Mouse (Mus musculus): ENCODE measurements around the gene Psma3. TPM values are rescaled to one million over a fixed set of nuclear protein-coding genes. Genes with fewer than 3 reads are reported as not detected.

Gene Psma3
- polyA plus RNA-seq, 1 experiment from 2014 or later, result 550 TPM

GRCm38 (mm10) chr12:71030722-71031121 is 56.3 kb downstream of the Psma3 start:
- Histone ChIP-seq H3K9ac (replicated peaks) (no peak overlapping the region), H3K27ac (replicated peaks) (no peak overlapping the region), H3K36me3 (peaks cover 42% of the 10 kb centered on the region), H3K4me2 (replicated peaks) (no peak overlapping the region), H3K27me3 (no peaks in the 10 kb centered on the region), H3K4me1 (no peaks in the 10 kb centered on the region), H3K9me3 (no peaks in the 10 kb centered on the region), H3K4me3 (no peak overlapping the region)
- WGBS, result 93% methylated on average over 5 of the region's 5 CpGs
- no peak for ATAC-seq (replicated peaks)

- Histone ChIP-seq H3K9ac (replicated peaks) (no peak overlapping the region), H3K27me3 (no peaks in the 10 kb centered on the region), H3K4me2 (replicated peaks) (no peak overlapping the region), H3K4me1 (no peaks in the 10 kb centered on the region), H3K4me3 (no peak overlapping the region), H3K27ac (replicated peaks) (no peak overlapping the region), H3K9me3 (no peaks in the 10 kb centered on the region), H3K36me3 (peaks cover 44% of the 10 kb centered on the region)
- ATAC-seq (replicated peaks), result no peak
- WGBS, result 89% methylated on average over 4 of the region's 4 CpGs
Observed at GRCm38 (mm10) chr12:71035826-71036225, 61.4 kb downstream of the Psma3 start.

GRCm38 (mm10) chr12:71036729-71037404 is 62.4 kb downstream of the Psma3 start:
- Histone ChIP-seq H3K4me2 (replicated peaks) (no peak overlapping the region), H3K4me1 (no peaks in the 10 kb centered on the region), H3K27me3 (no peaks in the 10 kb centered on the region), H3K9ac (replicated peaks) (no peak overlapping the region), H3K4me3 (no peak overlapping the region), H3K27ac (replicated peaks) (no peak overlapping the region), H3K36me3 (peaks cover 49% of the 10 kb centered on the region), H3K9me3 (no peaks in the 10 kb centered on the region)
- no peak for ATAC-seq (replicated peaks)
- WGBS, result 94% methylated on average over 12 of the region's 12 CpGs

GRCm38 (mm10) chr12:71040462-71040861 is 66.0 kb downstream of the Psma3 start:
- no peak for ATAC-seq (replicated peaks)
- Histone ChIP-seq H3K4me1 (no peaks in the 10 kb centered on the region), H3K9me3 (no peaks in the 10 kb centered on the region), H3K27ac (replicated peaks) (no peak overlapping the region), H3K4me2 (replicated peaks) (no peak overlapping the region), H3K36me3 (peaks cover 44% of the 10 kb centered on the region), H3K9ac (replicated peaks) (no peak overlapping the region), H3K27me3 (no peaks in the 10 kb centered on the region), H3K4me3 (no peak overlapping the region)
- 93% methylated on average over 7 of the region's 7 CpGs for WGBS

- 100% methylated on average over 1 of the region's 1 CpGs for WGBS
- H3K4me2 ChIP-seq (replicated peaks), result no peak overlapping the region
- no peak overlapping the region for H3K4me3 ChIP-seq
- H3K36me3 ChIP-seq, result peaks cover 40% of the 10 kb centered on the region
- no peak overlapping the region for H3K9ac ChIP-seq (replicated peaks)
- H3K27me3 ChIP-seq, result no peaks in the 10 kb centered on the region
- no peak overlapping the region for H3K27ac ChIP-seq (replicated peaks)
- no peak for ATAC-seq (replicated peaks)
- H3K4me1 ChIP-seq, result peaks cover 5% of the 10 kb centered on the region
- no peaks in the 10 kb centered on the region for H3K9me3 ChIP-seq
Observed at GRCm38 (mm10) chr12:71042451-71042850, 68.0 kb downstream of the Psma3 start.

GRCm38 (mm10) chr12:71043571-71043970 is 69.2 kb downstream of the Psma3 start:
- Histone ChIP-seq H3K4me2 (replicated peaks) (no peak overlapping the region), H3K4me1 (peaks cover 9% of the 10 kb centered on the region), H3K27me3 (no peaks in the 10 kb centered on the region), H3K4me3 (no peak overlapping the region), H3K27ac (replicated peaks) (no peak overlapping the region), H3K36me3 (peaks cover 33% of the 10 kb centered on the region), H3K9ac (replicated peaks) (no peak overlapping the region), H3K9me3 (no peaks in the 10 kb centered on the region)
- no peak for ATAC-seq (replicated peaks)
- 84% methylated on average over 3 of the region's 3 CpGs for WGBS

GRCm38 (mm10) chr12:71044488-71044887 is 70.1 kb downstream of the Psma3 start:
- Histone ChIP-seq H3K4me1 (peaks cover 14% of the 10 kb centered on the region), H3K4me3 (no peak overlapping the region), H3K9me3 (no peaks in the 10 kb centered on the region), H3K27ac (replicated peaks) (no peak overlapping the region), H3K27me3 (no peaks in the 10 kb centered on the region), H3K36me3 (peaks cover 28% of the 10 kb centered on the region), H3K9ac (replicated peaks) (no peak overlapping the region), H3K4me2 (replicated peaks) (no peak overlapping the region)
- no peak for ATAC-seq (replicated peaks)
- 97% methylated on average over 2 of the region's 2 CpGs for WGBS

Other genes starting within 250 kb of the Psma3 start
- gene Frmd6, start 149.1 kb upstream of the Psma3 start, polyA plus RNA-seq (2015; fragmentation: Nextera tagmentation; extraction: Ambion mirVana), result 11.8 and 11.9 TPM in 2 replicates
- gene Actr10, start 36.8 kb upstream of the Psma3 start, polyA plus RNA-seq (2015; fragmentation: Nextera tagmentation; extraction: Ambion mirVana), result 223 and 242 TPM in 2 replicates
- 50.3 and 57.1 TPM in 2 replicates for gene Arid4a, start 41.4 kb downstream of the Psma3 start, polyA plus RNA-seq (2015; fragmentation: Nextera tagmentation; extraction: Ambion mirVana)
- not detected in 2 replicates for gene Tomm20l, start 136.8 kb downstream of the Psma3 start, polyA plus RNA-seq (2015; fragmentation: Nextera tagmentation; extraction: Ambion mirVana)
- gene Timm9, start 162.1 kb downstream of the Psma3 start, polyA plus RNA-seq (2015; fragmentation: Nextera tagmentation; extraction: Ambion mirVana), result 89.4 and 92.6 TPM in 2 replicates
- 20.4 and 22.3 TPM in 2 replicates for gene 2700049A03Rik, start 162.2 kb downstream of the Psma3 start, polyA plus RNA-seq (2015; fragmentation: Nextera tagmentation; extraction: Ambion mirVana)

Measured in forebrain, embryonic 15.5 days (tissue).